ENCODE assay signal across 16 mouse cellular contexts in genomic region chr1:131736494-131736893, GRCm38 (mm10). TPM values are rescaled to one million over a fixed set of nuclear protein-coding genes. Genes with fewer than 3 reads are reported as not detected.
DNase-seq lines count a peak whose midpoint lies in the region; ATAC-seq lines count a peak whose summit lies in the region.
"Had no signal": no experiment of that assay in that cellular context is flagged by ENCODE, and none has a peak within 500 bp of the region (broad histone marks: within the 10 kb centered on the region; RNA-seq: fewer than 3 reads in every experiment).

No protein-coding gene starts in this region.

- peaks cover 5% of the 10 kb centered on the region for H3K4me1 ChIP-seq in forebrain, embryonic 15.5 days
- H3K4me1 ChIP-seq in forebrain, embryonic 14.5 days (ENCODE audit: control insufficient read depth, insufficient read depth, low read length): peaks cover 5% of the 10 kb centered on the region; the same call in 1 of the 2 replicates
- H3K4me1 ChIP-seq in heart, embryonic 15.5 days (replicated peaks): peaks cover 23% of the 10 kb centered on the region
- H3K4me1 ChIP-seq in stomach, embryonic 16.5 days (ENCODE audit: control insufficient read depth, insufficient read depth, low read length): peaks cover 5% of the 10 kb centered on the region; the same call in 1 of the 2 replicates
- H3K4me1 ChIP-seq: forebrain, embryonic 12.5 days; hindbrain, embryonic 15.5 days; limb, embryonic 12.5 days; neural tube, embryonic 12.5 days had no signal

- H3K27ac ChIP-seq in forebrain, embryonic 15.5 days (replicated peaks): 0 out of 2 replicates have a peak overlapping the region, but pooled peaks have one; percentile 58
- H3K27ac ChIP-seq in forebrain, embryonic 14.5 days (ENCODE audit: low read depth, low read length): no peak overlapping the region
- H3K27ac ChIP-seq in heart, embryonic 15.5 days: peak overlapping the region; percentile 64
- peak overlapping the region; percentile 22 for H3K27ac ChIP-seq in stomach, embryonic 16.5 days (ENCODE audit: low read length)
- H3K27ac ChIP-seq: forebrain, embryonic 12.5 days; hindbrain, embryonic 15.5 days; limb, embryonic 12.5 days; liver, embryonic 15.5 days; midbrain, embryonic 10.5 days; neural tube, embryonic 12.5 days had no signal

- DNase-seq in forebrain, embryonic 14.5 days (ENCODE audit: low spot score): no peak
- DNase-seq in heart, adult 9 months (ENCODE audit: low spot score in 2 of 2): no peak
- no peak for DNase-seq in kidney, adult 11 months
- DNase-seq: thymus, postnatal 14 days had no signal

- H3K36me3 ChIP-seq in forebrain, embryonic 15.5 days: no peaks in the 10 kb centered on the region
- no peaks in the 10 kb centered on the region for H3K36me3 ChIP-seq in forebrain, embryonic 14.5 days (ENCODE audit: control insufficient read depth, insufficient read depth, low read length)
- H3K36me3 ChIP-seq in heart, embryonic 15.5 days: no peaks in the 10 kb centered on the region
- no peaks in the 10 kb centered on the region for H3K36me3 ChIP-seq in stomach, embryonic 16.5 days (ENCODE audit: control insufficient read depth, insufficient read depth, low read length)
- H3K36me3 ChIP-seq: forebrain, embryonic 12.5 days; hindbrain, embryonic 15.5 days; limb, embryonic 12.5 days; liver, embryonic 15.5 days; midbrain, embryonic 10.5 days; neural tube, embryonic 12.5 days had no signal

- H3K9ac ChIP-seq in forebrain, embryonic 15.5 days (replicated peaks): no peak overlapping the region
- no peak overlapping the region for H3K9ac ChIP-seq in forebrain, embryonic 14.5 days (ENCODE audit: low read length)
- H3K9ac ChIP-seq in heart, embryonic 15.5 days: no peak overlapping the region
- no peak overlapping the region for H3K9ac ChIP-seq in stomach, embryonic 16.5 days (ENCODE audit: low read length)
- H3K9ac ChIP-seq: forebrain, embryonic 12.5 days; hindbrain, embryonic 15.5 days; limb, embryonic 12.5 days; liver, embryonic 15.5 days; neural tube, embryonic 12.5 days had no signal

- H3K4me3 ChIP-seq in forebrain, embryonic 15.5 days: no peak overlapping the region
- no peak overlapping the region for H3K4me3 ChIP-seq in forebrain, embryonic 14.5 days (ENCODE audit: low read depth, low read length)
- H3K4me3 ChIP-seq in heart, embryonic 15.5 days: no peak overlapping the region
- H3K4me3 ChIP-seq in stomach, embryonic 16.5 days (replicated peaks; ENCODE audit: low read length): no peak overlapping the region
- H3K4me3 ChIP-seq: forebrain, embryonic 12.5 days; hindbrain, embryonic 15.5 days; limb, embryonic 12.5 days; liver, embryonic 15.5 days; midbrain, embryonic 10.5 days; neural tube, embryonic 12.5 days had no signal

- no peaks in the 10 kb centered on the region for H3K27me3 ChIP-seq in forebrain, embryonic 15.5 days
- no peaks in the 10 kb centered on the region for H3K27me3 ChIP-seq in forebrain, embryonic 14.5 days (replicated peaks; ENCODE audit: control insufficient read depth, insufficient read depth, low read length)
- H3K27me3 ChIP-seq in heart, embryonic 15.5 days: no peaks in the 10 kb centered on the region
- H3K27me3 ChIP-seq in stomach, embryonic 16.5 days (ENCODE audit: control insufficient read depth, insufficient read depth, low read length): no peaks in the 10 kb centered on the region
- H3K27me3 ChIP-seq: forebrain, embryonic 12.5 days; hindbrain, embryonic 15.5 days; limb, embryonic 12.5 days; neural tube, embryonic 12.5 days had no signal

- H3K4me2 ChIP-seq in forebrain, embryonic 15.5 days (replicated peaks): no peak overlapping the region
- no peak overlapping the region for H3K4me2 ChIP-seq in forebrain, embryonic 14.5 days (ENCODE audit: low read length)
- H3K4me2 ChIP-seq in heart, embryonic 15.5 days: 0 out of 2 replicates have a peak overlapping the region, but pooled peaks have one; percentile 20
- no peak overlapping the region for H3K4me2 ChIP-seq in stomach, embryonic 16.5 days (ENCODE audit: low read depth, low read length)
- H3K4me2 ChIP-seq: forebrain, embryonic 12.5 days; hindbrain, embryonic 15.5 days; limb, embryonic 12.5 days; liver, embryonic 15.5 days; neural tube, embryonic 12.5 days had no signal

- ATAC-seq in forebrain, embryonic 15.5 days (replicated peaks): no peak
- no peak for ATAC-seq in forebrain, embryonic 14.5 days
- ATAC-seq in heart, embryonic 15.5 days (replicated peaks; ENCODE audit: insufficient number of reproducible peaks, insufficient read depth, low FRiP score, low read depth): no peak; the same call in 1 of the 2 replicates
- ATAC-seq in common myeloid progenitor, adult 5-6 weeks (replicated peaks; ENCODE audit: low read depth, poor library complexity, severe bottlenecking): peak; percentile 57
- peak; percentile 68 for ATAC-seq in stomach, embryonic 16.5 days (ENCODE audit: insufficient read depth, low FRiP score)

- no peaks in the 10 kb centered on the region for H3K9me3 ChIP-seq in forebrain, embryonic 15.5 days
- H3K9me3 ChIP-seq in forebrain, embryonic 14.5 days (replicated peaks; ENCODE audit: control insufficient read depth, low read length): no peaks in the 10 kb centered on the region
- H3K9me3 ChIP-seq in heart, embryonic 15.5 days (replicated peaks): no peaks in the 10 kb centered on the region
- H3K9me3 ChIP-seq in stomach, embryonic 16.5 days (replicated peaks; ENCODE audit: control insufficient read depth, low read length): no peaks in the 10 kb centered on the region
- H3K9me3 ChIP-seq: forebrain, embryonic 12.5 days; hindbrain, embryonic 15.5 days; limb, embryonic 12.5 days; liver, embryonic 15.5 days; midbrain, embryonic 10.5 days; neural tube, embryonic 12.5 days had no signal

- WGBS in forebrain, embryonic 15.5 days: 94% methylated on average over 9 of the region's 9 CpGs
- WGBS in forebrain, embryonic 14.5 days: 90% methylated on average over 9 of the region's 9 CpGs
- 18% methylated on average over 9 of the region's 9 CpGs for WGBS in heart, embryonic 15.5 days
- WGBS in stomach, embryonic 16.5 days: 60% methylated on average over 9 of the region's 9 CpGs

RNA-seq across cellular contexts. Expression of gene Slc26a9, which starts 7.3 kb away (rescaled TPM):
- 0.04 and 0.09 TPM in 2 replicates for polyA plus RNA-seq in forebrain, embryonic 15.5 days (2015; fragmentation: Nextera tagmentation; extraction: Ambion mirVana)
- polyA plus RNA-seq in forebrain, embryonic 14.5 days (2014; fragmentation: Nextera tagmentation; extraction: Ambion mirVana): 0.04 and 0.12 TPM in 2 replicates
- polyA plus RNA-seq in heart, embryonic 15.5 days (2015; fragmentation: Nextera tagmentation; extraction: Ambion mirVana): 0.08 and 0.22 TPM in 2 replicates
- not detected in 2 replicates for total RNA-seq in common myeloid progenitor, adult 5-6 weeks (2017)
- 9.7 and 13.2 TPM in 2 replicates for polyA plus RNA-seq in stomach, embryonic 16.5 days (2015; fragmentation: Nextera tagmentation; extraction: Ambion mirVana)
- total RNA-seq: monocyte, adult 5-6 weeks had no signal
- polyA plus RNA-seq: forebrain, embryonic 12.5 days; kidney, adult 2 months; limb, embryonic 12.5 days; liver, embryonic 15.5 days; midbrain, embryonic 10.5 days; neural tube, embryonic 12.5 days had no signal

RNA-seq across cellular contexts. Expression of gene Rab7b, which starts 48.0 kb away (rescaled TPM):
- polyA plus RNA-seq in forebrain, embryonic 15.5 days (2015; fragmentation: Nextera tagmentation; extraction: Ambion mirVana): 0.37 and 1.3 TPM in 2 replicates
- polyA plus RNA-seq in forebrain, embryonic 14.5 days (2014; fragmentation: Nextera tagmentation; extraction: Ambion mirVana): 0.98 and 1.1 TPM in 2 replicates
- 3.3 and 3.7 TPM in 2 replicates for polyA plus RNA-seq in heart, embryonic 15.5 days (2015; fragmentation: Nextera tagmentation; extraction: Ambion mirVana)
- 10.5 and 11.4 TPM in 2 replicates for total RNA-seq in common myeloid progenitor, adult 5-6 weeks (2017)
- 12.5 and 16.8 TPM in 2 replicates for polyA plus RNA-seq in stomach, embryonic 16.5 days (2015; fragmentation: Nextera tagmentation; extraction: Ambion mirVana)

Comparison
In these comparisons a context has a peak if more than half of its experiments do, and no peak if none do; other contexts are left out.
1. ATAC-seq: peak in common myeloid progenitor, adult 5-6 weeks (single experiment) and stomach, embryonic 16.5 days (single experiment); none in forebrain, embryonic 15.5 days (single experiment), forebrain, embryonic 14.5 days (single experiment) and heart, embryonic 15.5 days (single experiment).